Mouse (Mus musculus) heart, postnatal 25 days (tissue): Measurements from ENCODE around the gene Mpl. TPM values are rescaled to one million over a fixed set of nuclear protein-coding genes. Genes with fewer than 3 reads are reported as not detected.

Experiments
- DNase-seq: peaks from one replicate; pipeline ENCODE4 v3.0.0; 2022; ENCODE audit warnings: low spot score
- intact Hi-C: fragments of 180-260 bp; cut with DNase I; formaldehyde crosslinking; loops from one replicate; pipeline ENCODE4 v1.15.1; 2025
- total RNA-seq, 2 experiments: library from RNA; stranded (reverse); gene quantifications; 2 replicates each; pipeline ENCODE4 v1.2.3; 2021

Mpl gene
- under 1 TPM; 0.21 to 0.42 TPM for total RNA-seq

GRCm38 (mm10) chr4:118457345-118457975 lies at the start of gene Mpl:
Gene Mpl (minus strand): TSS chr4:118457513.
- no peak for DNase-seq
- intact Hi-C loops, result no loop called here

GRCm38 (mm10) chr4:118505551-118505950 lies 48.2 kb upstream of the Mpl start:
- intact Hi-C loops, result no loop called here
- no peak for DNase-seq

- no peak for DNase-seq
- intact Hi-C loops, result no loop called here
These were observed 43.5 kb upstream of the Mpl start for GRCm38 (mm10) chr4:118500792-118501191.

- peak; percentile 57 for DNase-seq
- intact Hi-C loops, result no loop called here
These were observed 42.9 kb upstream of the Mpl start for GRCm38 (mm10) chr4:118500171-118500724.

- DNase-seq, result no peak
- intact Hi-C loops, result no loop called here
These were observed 33.1 kb upstream of the Mpl start for GRCm38 (mm10) chr4:118490461-118490860.

GRCm38 (mm10) chr4:118489717-118490132 lies 32.4 kb upstream of the Mpl start, which contains the start of gene Tie1:
Gene Tie1 (minus strand): TSS chr4:118490061.
- DNase-seq, result peak; percentile 83
- intact Hi-C loops, result loop anchor here (5.0 kb wide), 1 partner anchor 42 kb away; no protein-coding TSS in a partner anchor

GRCm38 (mm10) chr4:118476773-118477530 lies 19.6 kb upstream of the Mpl start:
- intact Hi-C loops, result no loop called here
- DNase-seq, result no peak

- intact Hi-C loops, result no loop called here
- no peak for DNase-seq
These were observed 15.4 kb upstream of the Mpl start for GRCm38 (mm10) chr4:118472687-118473086.

GRCm38 (mm10) chr4:118471281-118471680 lies 14.0 kb upstream of the Mpl start:
- intact Hi-C loops, result no loop called here
- no peak for DNase-seq

- intact Hi-C loops, result no loop called here
- peak; percentile 8 for DNase-seq
These were observed 8.4 kb upstream of the Mpl start for GRCm38 (mm10) chr4:118465697-118466163.

- no peak for DNase-seq
- intact Hi-C loops, result no loop called here
These were observed 7.6 kb upstream of the Mpl start for GRCm38 (mm10) chr4:118464956-118465355.

GRCm38 (mm10) chr4:118446415-118447153 lies 10.7 kb downstream of the Mpl start:
- intact Hi-C loops, result loop anchor here (5.0 kb wide), 2 partner anchors 41 to 71 kb away; no protein-coding TSS in a partner anchor
- no peak for DNase-seq

GRCm38 (mm10) chr4:118445781-118446414 lies 11.4 kb downstream of the Mpl start:
- peak; percentile 56 for DNase-seq
- intact Hi-C loops, result loop anchor here (5.0 kb wide), 2 partner anchors 41 to 71 kb away; no protein-coding TSS in a partner anchor

GRCm38 (mm10) chr4:118445088-118445487 lies 12.2 kb downstream of the Mpl start:
- intact Hi-C loops, result loop anchor here (5.0 kb wide), 2 partner anchors 42 to 72 kb away; no protein-coding TSS in a partner anchor
- DNase-seq, result no peak

- DNase-seq, result no peak
- intact Hi-C loops, result no loop called here
These were observed 19.5 kb downstream of the Mpl start for GRCm38 (mm10) chr4:118437829-118438253.

GRCm38 (mm10) chr4:118436820-118437603 lies 20.3 kb downstream of the Mpl start, which contains the start of gene Cdc20:
Gene Cdc20 (minus strand): TSS chr4:118437352.
- DNase-seq, result peak; percentile 88
- intact Hi-C loops, result no loop called here

GRCm38 (mm10) chr4:118432332-118432731 lies 25.0 kb downstream of the Mpl start:
- intact Hi-C loops, result loop anchor here (5.0 kb wide), 2 partner anchors 135 to 190 kb away; partner anchors contain the start of genes Cfap57 and Ebna1bp2
- no peak for DNase-seq

GRCm38 (mm10) chr4:118429215-118429895 lies 28.0 kb downstream of the Mpl start:
- intact Hi-C loops, result loop anchor here (5.0 kb wide), 1 partner anchor 88 kb away; no protein-coding TSS in a partner anchor
- no peak for DNase-seq
